Mouse (Mus musculus) ovary, adult 2 months (tissue): Measurements from ENCODE around the gene Bmp6. TPM values are rescaled to one million over a fixed set of nuclear protein-coding genes. Genes with fewer than 3 reads are reported as not detected.

ENCODE experiments used
- polyA plus RNA-seq: library from polyadenylated mRNA; depleted of rRNA; stranded (reverse); fragments of >200 nt; gene quantifications from 2 replicates; pipeline ENCODE4 v1.2.3, GENCODE M21; 2012; rRNA removed

Gene Bmp6
- 29.3 and 33.5 TPM in 2 replicates for polyA plus RNA-seq

GRCm38 (mm10) chr13:38344713-38345430 is at the start of gene Bmp6:
TSS of gene Bmp6 (plus strand) at chr13:38345107.

DNA sequence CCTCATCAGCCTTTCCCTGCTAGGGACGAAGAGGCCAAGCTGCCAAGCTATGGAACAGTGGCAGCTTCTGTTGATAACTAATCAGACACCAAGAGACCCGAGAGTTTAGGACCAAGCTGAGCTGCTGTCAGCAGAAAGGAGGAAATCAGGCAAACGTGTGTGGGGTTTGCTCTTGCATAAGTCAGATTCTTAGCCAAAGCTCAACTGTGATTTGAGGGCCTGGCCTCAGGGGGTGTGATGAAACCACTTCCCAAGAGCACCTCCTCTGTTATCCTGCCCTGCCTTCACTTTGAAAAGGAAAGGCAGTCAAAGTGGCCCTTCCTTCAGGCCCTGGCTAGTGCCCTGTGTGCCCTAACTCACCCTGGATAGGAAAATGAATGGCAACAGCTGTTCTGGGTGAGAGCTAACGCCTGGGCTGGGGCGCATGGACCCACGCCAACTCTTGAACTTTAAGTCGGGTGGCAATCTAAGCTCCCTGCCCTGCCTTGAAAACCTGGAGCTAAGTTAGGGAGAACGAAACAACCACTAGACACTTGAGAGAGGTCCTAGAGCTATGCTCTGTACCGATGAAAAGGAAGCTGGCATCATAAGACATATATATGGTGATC is 183.9 kb downstream of the Bmp6 start, which contains the start of gene Txndc5:
Txndc5 (minus strand) TSS at position 138 of the 608 bp plus-strand sequence.

Other genes starting within 250 kb of the Bmp6 start
- gene Dsp, start 193.8 kb upstream of the Bmp6 start, polyA plus RNA-seq, result 7.4 and 7.8 TPM in 2 replicates
- 39.3 and 40.3 TPM in 2 replicates for gene Snrnp48, start 140.2 kb upstream of the Bmp6 start, polyA plus RNA-seq
- 272 and 374 TPM in 2 replicates for gene Txndc5, start 183.7 kb downstream of the Bmp6 start, polyA plus RNA-seq